Mouse (Mus musculus) neural tube, embryonic 13.5 days (tissue): ENCODE measurements around the gene Aif1. TPM values are rescaled to one million over a fixed set of nuclear protein-coding genes. Genes with fewer than 3 reads are reported as not detected.

Experiments used
- ATAC-seq: fragments of 200-750 bp; cut with Nextera tagmentation; 2 replicates; pipeline ENCODE4 v1.8.0; 2017; ENCODE audit warnings: low read depth, mild to moderate bottlenecking, moderate TSS enrichment, moderate library complexity
- H3K27ac ChIP-seq: fragments of 300-500 bp; sonication (generic); replicated peaks from 2 replicates; pipeline ENCODE4 v1.5.1; 2015; ENCODE audit warnings: moderate library complexity, mild to moderate bottlenecking, inconsistent platforms
- H3K27me3 ChIP-seq: fragments of 300-500 bp; sonication (generic); 2 replicates; pipeline ENCODE4 v1.6.1; 2015; ENCODE audit warnings: mild to moderate bottlenecking, inconsistent platforms
- H3K36me3 ChIP-seq: fragments of 300-500 bp; sonication (generic); 2 replicates; pipeline ENCODE4 v1.6.1; 2015; ENCODE audit warnings: mild to moderate bottlenecking, inconsistent platforms
- H3K4me1 ChIP-seq: fragments of 300-500 bp; sonication (generic); replicated peaks from 2 replicates; pipeline ENCODE4 v1.6.1; 2015; ENCODE audit warnings: inconsistent platforms
- H3K4me2 ChIP-seq: fragments of 300-500 bp; sonication (generic); 2 replicates; pipeline ENCODE4 v1.6.1; 2015; ENCODE audit warnings: inconsistent platforms, mild to moderate bottlenecking, moderate library complexity
- H3K4me3 ChIP-seq: fragments of 300-500 bp; sonication (generic); 2 replicates; pipeline ENCODE4 v1.5.1; 2015; ENCODE audit warnings: mild to moderate bottlenecking, inconsistent platforms
- H3K9ac ChIP-seq: fragments of 300-500 bp; sonication (generic); 2 replicates; pipeline ENCODE4 v1.6.1; 2015; ENCODE audit warnings: moderate library complexity, mild to moderate bottlenecking, inconsistent platforms
- H3K9me3 ChIP-seq: fragments of 300-500 bp; sonication (generic); 2 replicates; pipeline ENCODE4 v1.6.1; 2016; ENCODE audit warnings: inconsistent platforms
- WGBS: fragments of 180-500 bp; shearing (Covaris S2); methylation state at CpG from one replicate; pipeline ENCODE4 v1.1.7; 2015; 5-methylcytosine and 5-hydroxymethylcytosine counted together
- polyA plus RNA-seq: library from polyadenylated mRNA; unstranded; fragments of >200 nt; fragmentation: Nextera tagmentation; extraction: Ambion mirVana; gene quantifications from 2 replicates; pipeline ENCODE4 v1.2.1, GENCODE M21; 2015

Gene Aif1
- 11.4 and 12.7 TPM in 2 replicates for polyA plus RNA-seq

GRCm38 (mm10) chr17:35175968-35176367, at the start of gene Aif1:
Gene Aif1 (minus strand): TSS chr17:35176068.
- no peak within 1 kb of the TSS for H3K4me2 ChIP-seq
- 62% methylated on average over 2 of the region's 2 CpGs for WGBS
- H3K4me1 ChIP-seq, result no peaks in the 10 kb centered on the region
- no peaks in the 10 kb centered on the region for H3K36me3 ChIP-seq
- no peak within 1 kb of the TSS for H3K4me3 ChIP-seq
- no peak for ATAC-seq
- H3K9me3 ChIP-seq, result no peaks in the 10 kb centered on the region
- no peak within 1 kb of the TSS for H3K27ac ChIP-seq
- no peak within 1 kb of the TSS for H3K9ac ChIP-seq
- no peaks in the 10 kb centered on the region for H3K27me3 ChIP-seq

GRCm38 (mm10) chr17:35225456-35225855, 49.6 kb upstream of the Aif1 start:
- Histone ChIP-seq H3K4me2 (no peak overlapping the region), H3K9ac (no peak overlapping the region), H3K9me3 (no peaks in the 10 kb centered on the region), H3K36me3 (peaks cover 70% of the 10 kb centered on the region), H3K27ac (no peak overlapping the region), H3K4me1 (no peaks in the 10 kb centered on the region), H3K4me3 (no peak overlapping the region), H3K27me3 (no peaks in the 10 kb centered on the region)
- 95% methylated on average over 5 of the region's 5 CpGs for WGBS
- no peak for ATAC-seq

GRCm38 (mm10) chr17:35224641-35225040, 48.8 kb upstream of the Aif1 start:
- Histone ChIP-seq H3K27me3 (no peaks in the 10 kb centered on the region), H3K4me3 (no peak overlapping the region), H3K4me1 (no peaks in the 10 kb centered on the region), H3K9ac (no peak overlapping the region), H3K27ac (no peak overlapping the region), H3K36me3 (peaks cover 70% of the 10 kb centered on the region), H3K9me3 (no peaks in the 10 kb centered on the region), H3K4me2 (no peak overlapping the region)
- ATAC-seq, result no peak
- 91% methylated on average over 4 of the region's 4 CpGs for WGBS

- Histone ChIP-seq H3K9ac (no peak overlapping the region), H3K36me3 (peaks cover 52% of the 10 kb centered on the region), H3K4me2 (no peak overlapping the region), H3K4me3 (no peak overlapping the region), H3K4me1 (no peaks in the 10 kb centered on the region), H3K9me3 (no peaks in the 10 kb centered on the region), H3K27ac (no peak overlapping the region), H3K27me3 (no peaks in the 10 kb centered on the region)
- 78% methylated on average over 6 of the region's 6 CpGs for WGBS
- no peak for ATAC-seq
These were observed 46.4 kb upstream of the Aif1 start for GRCm38 (mm10) chr17:35222299-35222698.

GRCm38 (mm10) chr17:35220156-35220952, 44.5 kb upstream of the Aif1 start, which contains the start of gene Gm16181:
Gene Gm16181 (plus strand): TSS chr17:35220834.
- H3K27ac ChIP-seq, result no peak within 1 kb of the TSS
- peaks cover 42% of the 10 kb centered on the region for H3K36me3 ChIP-seq
- no peaks in the 10 kb centered on the region for H3K4me1 ChIP-seq
- H3K4me3 ChIP-seq, result no peak within 1 kb of the TSS
- no peaks in the 10 kb centered on the region for H3K9me3 ChIP-seq
- H3K27me3 ChIP-seq, result no peaks in the 10 kb centered on the region
- H3K4me2 ChIP-seq, result no peak within 1 kb of the TSS
- no peak for ATAC-seq
- no peak within 1 kb of the TSS for H3K9ac ChIP-seq
- WGBS, result 81% methylated on average over 28 of the region's 28 CpGs

GRCm38 (mm10) chr17:35219601-35220041, 43.8 kb upstream of the Aif1 start:
- Histone ChIP-seq H3K36me3 (peaks cover 36% of the 10 kb centered on the region), H3K9me3 (no peaks in the 10 kb centered on the region), H3K4me1 (no peaks in the 10 kb centered on the region), H3K4me2 (no peak overlapping the region), H3K27me3 (no peaks in the 10 kb centered on the region), H3K27ac (no peak overlapping the region), H3K9ac (no peak overlapping the region), H3K4me3 (no peak overlapping the region)
- no peak for ATAC-seq
- 86% methylated on average over 6 of the region's 6 CpGs for WGBS

GRCm38 (mm10) chr17:35218516-35219193, 42.8 kb upstream of the Aif1 start:
- no peak for ATAC-seq
- Histone ChIP-seq H3K4me3 (no peak overlapping the region), H3K4me2 (no peak overlapping the region), H3K36me3 (peaks cover 36% of the 10 kb centered on the region), H3K27me3 (no peaks in the 10 kb centered on the region), H3K4me1 (no peaks in the 10 kb centered on the region), H3K27ac (no peak overlapping the region), H3K9ac (no peak overlapping the region), H3K9me3 (no peaks in the 10 kb centered on the region)
- 86% methylated on average over 18 of the region's 18 CpGs for WGBS

- 92% methylated on average over 5 of the region's 5 CpGs for WGBS
- no peaks in the 10 kb centered on the region for H3K27me3 ChIP-seq
- H3K4me1 ChIP-seq, result no peaks in the 10 kb centered on the region
- no peak overlapping the region for H3K4me3 ChIP-seq
- ATAC-seq, result no peak
- no peaks in the 10 kb centered on the region for H3K9me3 ChIP-seq
- H3K4me2 ChIP-seq, result no peak overlapping the region
- no peak overlapping the region for H3K9ac ChIP-seq
- no peak overlapping the region for H3K27ac ChIP-seq
- H3K36me3 ChIP-seq, result no peaks in the 10 kb centered on the region
These were observed 37.2 kb upstream of the Aif1 start for GRCm38 (mm10) chr17:35213071-35213470.

GRCm38 (mm10) chr17:35210593-35210992, 34.7 kb upstream of the Aif1 start:
- no peak overlapping the region for H3K9ac ChIP-seq
- no peak overlapping the region for H3K4me2 ChIP-seq
- no peaks in the 10 kb centered on the region for H3K9me3 ChIP-seq
- no peak overlapping the region for H3K4me3 ChIP-seq
- no peaks in the 10 kb centered on the region for H3K4me1 ChIP-seq
- no peak for ATAC-seq
- no peaks in the 10 kb centered on the region for H3K27me3 ChIP-seq
- WGBS, result 76% methylated on average over 3 of the region's 3 CpGs
- H3K27ac ChIP-seq, result no peak overlapping the region
- no peaks in the 10 kb centered on the region for H3K36me3 ChIP-seq

GRCm38 (mm10) chr17:35209785-35210535, 34.1 kb upstream of the Aif1 start:
- Histone ChIP-seq H3K4me2 (no peak overlapping the region), H3K27ac (no peak overlapping the region), H3K4me3 (no peak overlapping the region), H3K27me3 (peaks cover 6% of the 10 kb centered on the region; the same call in 1 of the 2 replicates), H3K9ac (no peak overlapping the region), H3K36me3 (no peaks in the 10 kb centered on the region), H3K4me1 (no peaks in the 10 kb centered on the region), H3K9me3 (no peaks in the 10 kb centered on the region)
- no peak for ATAC-seq
- WGBS, result 79% methylated on average over 12 of the region's 12 CpGs

GRCm38 (mm10) chr17:35205380-35205769, 29.5 kb upstream of the Aif1 start:
- H3K4me3 ChIP-seq, result no peak overlapping the region
- no peak overlapping the region for H3K4me2 ChIP-seq
- no peak for ATAC-seq
- WGBS, result 60% methylated on average over 10 of the region's 10 CpGs
- peaks cover 45% of the 10 kb centered on the region for H3K27me3 ChIP-seq
- H3K4me1 ChIP-seq, result no peaks in the 10 kb centered on the region
- H3K27ac ChIP-seq, result no peak overlapping the region
- H3K36me3 ChIP-seq, result no peaks in the 10 kb centered on the region
- H3K9me3 ChIP-seq, result no peaks in the 10 kb centered on the region
- peak overlapping the region; percentile 14; the same call in 1 of the 2 replicates for H3K9ac ChIP-seq
